Mouse (Mus musculus) small intestine, adult 2 months (tissue): ENCODE measurements around the gene Ifna16.

Experiments used
- CTCF ChIP-seq: fragments of 200-500 bp; IDR thresholded peaks from 2 replicates; pipeline ENCODE4 v1.5.1; 2012; ENCODE audit warnings: low read depth, mild to moderate bottlenecking, control low read depth, inconsistent platforms, low read length, moderate library complexity, mixed read lengths; ENCODE audit not compliant: insufficient replicate concordance, insufficient read length; ENCODE audit errors: extremely low read depth
- POLR2A ChIP-seq: fragments of 200-500 bp; IDR thresholded peaks from 2 replicates; pipeline ENCODE4 v1.6.1; 2012; ENCODE audit warnings: low read depth, mild to moderate bottlenecking, control low read depth, inconsistent platforms, low read length, moderate library complexity

DNA sequence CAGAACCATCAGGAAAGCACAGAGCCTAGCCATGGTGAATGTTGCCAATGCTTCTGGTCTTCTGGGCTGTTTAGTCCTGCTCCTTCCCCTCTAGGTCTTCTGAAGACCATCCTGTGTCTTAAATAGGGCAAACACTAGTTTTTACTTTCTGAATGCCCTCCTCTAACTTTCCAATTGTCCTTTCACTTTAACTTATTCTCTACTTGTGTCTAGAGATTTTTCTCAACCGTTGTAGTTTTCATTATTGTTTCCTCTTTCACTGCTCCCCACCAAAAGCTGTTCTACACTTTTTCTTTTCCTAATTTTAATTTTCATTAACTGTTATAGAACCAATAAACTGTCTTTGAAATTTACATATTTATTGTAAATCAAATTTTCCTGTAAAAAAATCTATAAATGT, at the start of gene Ifna16:
- no peak for TF ChIP-seq CTCF
- no peak for TF ChIP-seq POLR2A
